Mouse (Mus musculus) stomach, postnatal 0 days (tissue): ENCODE data around the gene Arhgef10l. TPM values are rescaled to one million over a fixed set of nuclear protein-coding genes. Genes with fewer than 3 reads are reported as not detected.

Experiments
- ATAC-seq: fragments of 200-750 bp; cut with Nextera tagmentation; 2 replicates; pipeline ENCODE4 v1.8.0; 2017; ENCODE audit not compliant: low FRiP score, low TSS enrichment
- DNase-seq: peaks from one replicate; pipeline ENCODE4 v3.0.0-alpha.2; 2016; ENCODE audit warnings: low spot score
- H3K27ac ChIP-seq: fragments of 300-500 bp; sonication (generic); replicated peaks from 2 replicates; pipeline ENCODE4 v1.5.1; 2014; ENCODE audit warnings: mild to moderate bottlenecking, control low read depth
- H3K27me3 ChIP-seq: fragments of 300-500 bp; sonication (generic); 2 replicates; pipeline ENCODE4 v1.6.1; 2014; ENCODE audit warnings: low read length; ENCODE audit not compliant: control insufficient read depth, insufficient read depth
- H3K36me3 ChIP-seq: fragments of 300-500 bp; sonication (generic); 2 replicates; pipeline ENCODE4 v1.6.1; 2014; ENCODE audit warnings: low read length, mixed read lengths; ENCODE audit not compliant: control insufficient read depth, insufficient read depth
- H3K4me1 ChIP-seq: fragments of 300-500 bp; sonication (generic); replicated peaks from 2 replicates; pipeline ENCODE4 v1.6.1; 2014; ENCODE audit warnings: antibody characterized with exemption; ENCODE audit not compliant: control insufficient read depth, insufficient read depth
- H3K4me2 ChIP-seq: fragments of 300-500 bp; sonication (generic); replicated peaks from 2 replicates; pipeline ENCODE4 v1.6.1; 2014; ENCODE audit warnings: low read depth, mild to moderate bottlenecking, control low read depth, moderate library complexity
- H3K4me3 ChIP-seq: fragments of 300-500 bp; sonication (generic); 2 replicates; pipeline ENCODE4 v1.5.1; 2014; ENCODE audit warnings: low read depth, low read length, control low read depth
- H3K9ac ChIP-seq: fragments of 300-500 bp; sonication (generic); 2 replicates; pipeline ENCODE4 v1.6.1; 2014; ENCODE audit warnings: mild to moderate bottlenecking, low read length, control low read depth, mixed read lengths
- H3K9me3 ChIP-seq: fragments of 300-500 bp; sonication (generic); 2 replicates; pipeline ENCODE4 v1.6.1; 2016; ENCODE audit warnings: low read length; ENCODE audit not compliant: control insufficient read depth
- CTCF ChIP-seq: IDR thresholded peaks from 2 replicates; pipeline ENCODE4 v1.5.1; 2016; ENCODE audit warnings: antibody characterized with exemption, low read depth, mild to moderate bottlenecking, moderate library complexity
- EP300 ChIP-seq: optimal IDR thresholded peaks from 2 replicates; pipeline ENCODE3; 2016; ENCODE audit warnings: antibody characterized with exemption
- WGBS: fragments of 180-500 bp; shearing (Covaris S2); extraction: QIAGEN DNeasy Blood & Tissue Kit; methylation state at CpG from one replicate; pipeline ENCODE4 v1.1.7; 2014; 5-methylcytosine and 5-hydroxymethylcytosine counted together
- polyA plus RNA-seq: library from polyadenylated mRNA; unstranded; fragments of >200 nt; fragmentation: Nextera tagmentation; extraction: Ambion mirVana; gene quantifications from 2 replicates; pipeline ENCODE4 v1.2.1, GENCODE M21; 2015

The Arhgef10l gene
- polyA plus RNA-seq, 1 experiment from 2014 or later: 11.3 TPM

GRCm38 (mm10) chr4:140525674-140526177 is 140.1 kb downstream of the Arhgef10l start:
- DNase-seq (no peak), ATAC-seq (no peak)
- peaks cover 4% of the 10 kb centered on the region; the same call in 1 of the 2 replicates for H3K36me3 ChIP-seq
- WGBS: 71% methylated on average over 10 of the region's 10 CpGs
- H3K9me3 ChIP-seq: no peaks in the 10 kb centered on the region
- H3K9ac ChIP-seq: no peak overlapping the region
- no peak overlapping the region for H3K4me2 ChIP-seq
- no peak overlapping the region for H3K27ac ChIP-seq
- H3K4me1 ChIP-seq: no peaks in the 10 kb centered on the region
- H3K27me3 ChIP-seq: no peaks in the 10 kb centered on the region
- no peak overlapping the region for H3K4me3 ChIP-seq
- no peak for TF ChIP-seq CTCF
- TF ChIP-seq EP300: no peak

GRCm38 (mm10) chr4:140524927-140525326 is 140.9 kb downstream of the Arhgef10l start:
- Histone ChIP-seq H3K36me3 (peaks cover 4% of the 10 kb centered on the region; the same call in 1 of the 2 replicates), H3K4me3 (no peak overlapping the region), H3K27ac (no peak overlapping the region), H3K4me1 (no peaks in the 10 kb centered on the region), H3K9ac (no peak overlapping the region), H3K9me3 (no peaks in the 10 kb centered on the region), H3K27me3 (no peaks in the 10 kb centered on the region), H3K4me2 (no peak overlapping the region)
- 67% methylated on average over 13 of the region's 13 CpGs for WGBS
- DNase-seq (no peak), ATAC-seq (no peak)
- no peak for TF ChIP-seq CTCF
- TF ChIP-seq EP300: no peak

GRCm38 (mm10) chr4:140522873-140523272 is 142.9 kb downstream of the Arhgef10l start:
- TF ChIP-seq EP300 (no peak), CTCF (no peak)
- Histone ChIP-seq H3K27ac (no peak overlapping the region), H3K9ac (no peak overlapping the region), H3K4me3 (no peak overlapping the region), H3K27me3 (no peaks in the 10 kb centered on the region), H3K4me1 (no peaks in the 10 kb centered on the region), H3K36me3 (peaks cover 4% of the 10 kb centered on the region; the same call in 1 of the 2 replicates), H3K9me3 (no peaks in the 10 kb centered on the region), H3K4me2 (no peak overlapping the region)
- DNase-seq (no peak), ATAC-seq (no peak)
- 82% methylated on average over 4 of the region's 4 CpGs for WGBS

- no peak overlapping the region for H3K9ac ChIP-seq
- TF ChIP-seq CTCF (no peak), EP300 (no peak)
- H3K27me3 ChIP-seq: no peaks in the 10 kb centered on the region
- DNase-seq: no peak
- H3K27ac ChIP-seq: no peak overlapping the region
- H3K4me2 ChIP-seq: no peak overlapping the region
- no peaks in the 10 kb centered on the region for H3K4me1 ChIP-seq
- WGBS: 90% methylated on average over 8 of the region's 9 CpGs
- peaks cover 2% of the 10 kb centered on the region; the same call in 1 of the 2 replicates for H3K36me3 ChIP-seq
- no peak for ATAC-seq
- no peak overlapping the region for H3K4me3 ChIP-seq
- H3K9me3 ChIP-seq: no peaks in the 10 kb centered on the region
Measured at GRCm38 (mm10) chr4:140520719-140521118, 145.1 kb downstream of the Arhgef10l start.

- Histone ChIP-seq H3K4me2 (no peak overlapping the region), H3K27ac (no peak overlapping the region), H3K4me3 (no peak overlapping the region), H3K4me1 (no peaks in the 10 kb centered on the region), H3K9ac (no peak overlapping the region), H3K36me3 (peaks cover 10% of the 10 kb centered on the region), H3K27me3 (no peaks in the 10 kb centered on the region), H3K9me3 (no peaks in the 10 kb centered on the region)
- WGBS: 58% methylated on average over 4 of the region's 4 CpGs
- DNase-seq (no peak), ATAC-seq (0 out of 2 replicates have a peak, but pooled peaks have one; percentile 30)
- TF ChIP-seq EP300 (no peak), CTCF (no peak)
Measured at GRCm38 (mm10) chr4:140513797-140514196, 152.0 kb downstream of the Arhgef10l start.

- DNase-seq (no peak), ATAC-seq (no peak)
- TF ChIP-seq CTCF: no peak
- TF ChIP-seq EP300: no peak
- Histone ChIP-seq H3K27me3 (no peaks in the 10 kb centered on the region), H3K4me3 (no peak overlapping the region), H3K27ac (no peak overlapping the region), H3K4me1 (no peaks in the 10 kb centered on the region), H3K36me3 (peaks cover 3% of the 10 kb centered on the region), H3K9me3 (no peaks in the 10 kb centered on the region), H3K9ac (no peak overlapping the region), H3K4me2 (no peak overlapping the region)
Measured at GRCm38 (mm10) chr4:140509856-140510255, 156.0 kb downstream of the Arhgef10l start.
